Mouse (Mus musculus) liver, embryonic 12.5 days (tissue): ENCODE results near the gene Dlg2. TPM values are rescaled to one million over a fixed set of nuclear protein-coding genes. Genes with fewer than 3 reads are reported as not detected.

Source experiments
- ATAC-seq: fragments of 200-750 bp; cut with Nextera tagmentation; 2 replicates; pipeline ENCODE4 v1.8.0; 2017; ENCODE audit warnings: moderate number of reproducible peaks, mild to moderate bottlenecking, moderate library complexity
- H3K27ac ChIP-seq: fragments of 300-500 bp; sonication (generic); 2 replicates; pipeline ENCODE4 v1.5.1; 2016; ENCODE audit warnings: mild to moderate bottlenecking
- H3K27me3 ChIP-seq: fragments of 300-500 bp; sonication (generic); replicated peaks from 2 replicates; pipeline ENCODE4 v1.6.1; 2016; ENCODE audit warnings: mild to moderate bottlenecking, moderate library complexity
- H3K36me3 ChIP-seq: fragments of 300-500 bp; sonication (generic); 2 replicates; pipeline ENCODE4 v1.6.1; 2016; ENCODE audit warnings: mild to moderate bottlenecking, moderate library complexity
- H3K4me1 ChIP-seq: fragments of 300-500 bp; sonication (generic); 2 replicates; pipeline ENCODE4 v1.6.1; 2016
- H3K4me2 ChIP-seq: fragments of 300-500 bp; sonication (generic); 2 replicates; pipeline ENCODE4 v1.6.1; 2016; ENCODE audit warnings: mild to moderate bottlenecking, moderate library complexity
- H3K4me3 ChIP-seq: fragments of 300-500 bp; sonication (generic); 2 replicates; pipeline ENCODE4 v1.5.1; 2016; ENCODE audit warnings: mild to moderate bottlenecking, moderate library complexity
- H3K9ac ChIP-seq: fragments of 300-500 bp; sonication (generic); 2 replicates; pipeline ENCODE4 v1.6.1; 2016; ENCODE audit warnings: mild to moderate bottlenecking, moderate library complexity
- H3K9me3 ChIP-seq: fragments of 300-500 bp; sonication (generic); replicated peaks from 2 replicates; pipeline ENCODE4 v1.6.1; 2016; ENCODE audit warnings: mild to moderate bottlenecking, moderate library complexity
- WGBS: fragments of 180-500 bp; shearing (Covaris S2); methylation state at CpG from one replicate; pipeline ENCODE4 v1.1.7; 2016; ENCODE audit not compliant: insufficient replicate concordance; 5-methylcytosine and 5-hydroxymethylcytosine counted together
- polyA plus RNA-seq: library from polyadenylated mRNA; unstranded; fragments of >200 nt; fragmentation: Nextera tagmentation; extraction: Ambion mirVana; gene quantifications from 2 replicates; pipeline ENCODE4 v1.2.1, GENCODE M21; 2016

The Dlg2 gene
- polyA plus RNA-seq, 1 experiment from 2014 or later: 1.1 TPM

- Histone ChIP-seq H3K27ac (no peak overlapping the region), H3K27me3 (no peaks in the 10 kb centered on the region), H3K9ac (no peak overlapping the region), H3K4me3 (no peak overlapping the region), H3K4me1 (no peaks in the 10 kb centered on the region), H3K36me3 (no peaks in the 10 kb centered on the region), H3K4me2 (no peak overlapping the region), H3K9me3 (no peaks in the 10 kb centered on the region)
- no peak for ATAC-seq
- WGBS: 60% methylated on average over 3 of the region's 3 CpGs
These were observed 1309.4 kb downstream of the Dlg2 start for GRCm38 (mm10) chr7:91785871-91786270.

GRCm38 (mm10) chr7:91790949-91791564 is 1314.6 kb downstream of the Dlg2 start:
- no peaks in the 10 kb centered on the region for H3K9me3 ChIP-seq
- no peak overlapping the region for H3K9ac ChIP-seq
- no peaks in the 10 kb centered on the region for H3K36me3 ChIP-seq
- H3K4me2 ChIP-seq: no peak overlapping the region
- H3K27me3 ChIP-seq: no peaks in the 10 kb centered on the region
- WGBS: 60% methylated on average over 4 of the region's 4 CpGs
- no peak overlapping the region for H3K4me3 ChIP-seq
- no peak overlapping the region for H3K27ac ChIP-seq
- no peak for ATAC-seq
- H3K4me1 ChIP-seq: no peaks in the 10 kb centered on the region

- no peaks in the 10 kb centered on the region for H3K27me3 ChIP-seq
- H3K4me3 ChIP-seq: no peak overlapping the region
- no peak overlapping the region for H3K9ac ChIP-seq
- no peaks in the 10 kb centered on the region for H3K4me1 ChIP-seq
- ATAC-seq: no peak
- no peak overlapping the region for H3K4me2 ChIP-seq
- no peaks in the 10 kb centered on the region for H3K9me3 ChIP-seq
- 51% methylated on average over 4 of the region's 4 CpGs for whole genome bisulfite sequencing
- no peak overlapping the region for H3K27ac ChIP-seq
- no peaks in the 10 kb centered on the region for H3K36me3 ChIP-seq
These were observed 1330.2 kb downstream of the Dlg2 start for GRCm38 (mm10) chr7:91806632-91807031.

- Histone ChIP-seq H3K4me2 (no peak overlapping the region), H3K9me3 (no peaks in the 10 kb centered on the region), H3K27me3 (no peaks in the 10 kb centered on the region), H3K9ac (no peak overlapping the region), H3K4me3 (no peak overlapping the region), H3K27ac (no peak overlapping the region), H3K36me3 (no peaks in the 10 kb centered on the region), H3K4me1 (no peaks in the 10 kb centered on the region)
- 38% methylated on average over 2 of the region's 2 CpGs for WGBS
- ATAC-seq: no peak
These were observed 1334.3 kb downstream of the Dlg2 start for GRCm38 (mm10) chr7:91810774-91811173.

GRCm38 (mm10) chr7:91818004-91818403 is 1341.5 kb downstream of the Dlg2 start:
- H3K4me1 ChIP-seq: no peaks in the 10 kb centered on the region
- ATAC-seq: no peak
- H3K9ac ChIP-seq: no peak overlapping the region
- H3K27ac ChIP-seq: no peak overlapping the region
- H3K9me3 ChIP-seq: no peaks in the 10 kb centered on the region
- no peaks in the 10 kb centered on the region for H3K27me3 ChIP-seq
- 38% methylated on average over 1 of the region's 1 CpGs for WGBS
- no peak overlapping the region for H3K4me2 ChIP-seq
- no peak overlapping the region for H3K4me3 ChIP-seq
- H3K36me3 ChIP-seq: no peaks in the 10 kb centered on the region

GRCm38 (mm10) chr7:91832207-91832606 is 1355.7 kb downstream of the Dlg2 start:
- Histone ChIP-seq H3K4me3 (no peak overlapping the region), H3K27me3 (no peaks in the 10 kb centered on the region), H3K4me2 (no peak overlapping the region), H3K4me1 (no peaks in the 10 kb centered on the region), H3K27ac (no peak overlapping the region), H3K9ac (no peak overlapping the region), H3K9me3 (no peaks in the 10 kb centered on the region), H3K36me3 (no peaks in the 10 kb centered on the region)
- no peak for ATAC-seq
- WGBS: 67% methylated on average over 5 of the region's 5 CpGs

- 10% methylated on average over 1 of the region's 1 CpGs for WGBS
These were observed 1369.3 kb downstream of the Dlg2 start for GRCm38 (mm10) chr7:91845723-91846122.

GRCm38 (mm10) chr7:91849364-91849763 is 1372.9 kb downstream of the Dlg2 start:
- Histone ChIP-seq H3K4me2 (no peak overlapping the region), H3K36me3 (no peaks in the 10 kb centered on the region), H3K4me1 (no peaks in the 10 kb centered on the region), H3K9ac (no peak overlapping the region), H3K27me3 (no peaks in the 10 kb centered on the region), H3K4me3 (no peak overlapping the region), H3K9me3 (no peaks in the 10 kb centered on the region), H3K27ac (no peak overlapping the region)
- ATAC-seq: no peak

More at GRCm38 (mm10) chr7:91845723-91846122, 1369.3 kb downstream of the Dlg2 start:
- Histone ChIP-seq H3K36me3 (no peaks in the 10 kb centered on the region), H3K4me1 (no peaks in the 10 kb centered on the region), H3K4me2 (no peak overlapping the region), H3K4me3 (no peak overlapping the region), H3K9ac (no peak overlapping the region), H3K27ac (no peak overlapping the region), H3K27me3 (no peaks in the 10 kb centered on the region), H3K9me3 (no peaks in the 10 kb centered on the region)
- no peak for ATAC-seq

- H3K27ac ChIP-seq: no peak overlapping the region
- ATAC-seq: no peak
- H3K4me3 ChIP-seq: no peak overlapping the region
- H3K9ac ChIP-seq: no peak overlapping the region
- H3K27me3 ChIP-seq: no peaks in the 10 kb centered on the region
- no peak overlapping the region for H3K4me2 ChIP-seq
- no peaks in the 10 kb centered on the region for H3K4me1 ChIP-seq
- no peaks in the 10 kb centered on the region for H3K36me3 ChIP-seq
- 62% methylated on average over 4 of the region's 4 CpGs for WGBS
- H3K9me3 ChIP-seq: no peaks in the 10 kb centered on the region
These were observed 1377.2 kb downstream of the Dlg2 start for GRCm38 (mm10) chr7:91853653-91854052.

- Histone ChIP-seq H3K4me2 (no peak overlapping the region), H3K4me3 (no peak overlapping the region), H3K27ac (no peak overlapping the region), H3K27me3 (no peaks in the 10 kb centered on the region), H3K36me3 (no peaks in the 10 kb centered on the region), H3K9me3 (no peaks in the 10 kb centered on the region), H3K4me1 (no peaks in the 10 kb centered on the region), H3K9ac (no peak overlapping the region)
- no peak for ATAC-seq
- 77% methylated on average over 2 of the region's 2 CpGs for WGBS
These were observed 1380.5 kb downstream of the Dlg2 start for GRCm38 (mm10) chr7:91856931-91857330.

GRCm38 (mm10) chr7:91862806-91863531 is 1386.5 kb downstream of the Dlg2 start:
- WGBS: 62% methylated on average over 5 of the region's 5 CpGs

GRCm38 (mm10) chr7:91868919-91869318 is 1392.4 kb downstream of the Dlg2 start:
- Histone ChIP-seq H3K9ac (no peak overlapping the region), H3K27ac (no peak overlapping the region), H3K36me3 (no peaks in the 10 kb centered on the region), H3K4me1 (no peaks in the 10 kb centered on the region), H3K27me3 (no peaks in the 10 kb centered on the region), H3K4me3 (no peak overlapping the region), H3K4me2 (no peak overlapping the region), H3K9me3 (no peaks in the 10 kb centered on the region)
- 65% methylated on average over 1 of the region's 1 CpGs for WGBS
- ATAC-seq: no peak

More at GRCm38 (mm10) chr7:91862806-91863531, 1386.5 kb downstream of the Dlg2 start:
- H3K4me3 ChIP-seq: no peak overlapping the region
- H3K36me3 ChIP-seq: no peaks in the 10 kb centered on the region
- ATAC-seq: no peak
- no peak overlapping the region for H3K9ac ChIP-seq
- H3K27me3 ChIP-seq: no peaks in the 10 kb centered on the region
- H3K27ac ChIP-seq: no peak overlapping the region
- no peaks in the 10 kb centered on the region for H3K9me3 ChIP-seq
- H3K4me2 ChIP-seq: no peak overlapping the region
- H3K4me1 ChIP-seq: no peaks in the 10 kb centered on the region
